Mouse (Mus musculus): ENCODE data around the gene Il1b. TPM values are rescaled to one million over a fixed set of nuclear protein-coding genes. Genes with fewer than 3 reads are reported as not detected.

Gene Il1b
- total and polyA plus RNA-seq, 3 experiments, result 0.27 to 0.94 (median 0.86) TPM

- intact Hi-C loops (cut with DNase I), result no loop called here
- H3K4me3 ChIP-seq, result no peak overlapping the region
- H3K27ac ChIP-seq, result no peak overlapping the region
- 75% methylated on average over 3 of the region's 3 CpGs for WGBS
- no peak for DNase-seq
- H3K27me3 ChIP-seq (ENCODE audit: control insufficient read depth, insufficient read depth, low read length), result no peaks in the 10 kb centered on the region; the same call in 1 of the 2 replicates
- TF ChIP-seq POLR2A (IDR thresholded peaks at IDR 0.05; ENCODE audit: insufficient read depth, low read depth, low read length) (no peak), EP300 (IDR thresholded peaks at IDR 0.05; ENCODE audit: insufficient read depth, low read depth, low read length) (no peak), CTCF (IDR thresholded peaks at IDR 0.05) (no peak)
- H3K4me1 ChIP-seq (ENCODE audit: control insufficient read depth, insufficient read depth, low read length), result no peaks in the 10 kb centered on the region
- no peaks in the 10 kb centered on the region for H3K36me3 ChIP-seq (ENCODE audit: control insufficient read depth, insufficient read depth, low read length)
- no peak overlapping the region for H3K9ac ChIP-seq (ENCODE audit: low read depth, low read length)
- H3K79me2 ChIP-seq (replicated peaks; ENCODE audit: control insufficient read depth, insufficient read depth, low read length), result no peaks in the 10 kb centered on the region
Observed at GRCm38 (mm10) chr2:129398176-129398575, 27.2 kb upstream of the Il1b start.

GRCm38 (mm10) chr2:129393524-129393923, 22.6 kb upstream of the Il1b start:
- no peaks in the 10 kb centered on the region for H3K79me2 ChIP-seq (replicated peaks; ENCODE audit: control insufficient read depth, insufficient read depth, low read length)
- no peak overlapping the region for H3K9ac ChIP-seq (ENCODE audit: low read depth, low read length)
- DNase-seq, result peak in 1 of 2 experiments; percentile 19
- H3K27me3 ChIP-seq (ENCODE audit: control insufficient read depth, insufficient read depth, low read length), result no peaks in the 10 kb centered on the region
- H3K36me3 ChIP-seq (ENCODE audit: control insufficient read depth, insufficient read depth, low read length), result no peaks in the 10 kb centered on the region
- H3K4me3 ChIP-seq, result no peak overlapping the region
- intact Hi-C loops (cut with DNase I), result loop anchor here (5.0 kb wide), 1 partner anchor 96 kb away; the partner anchor contains the start of gene Ckap2l
- H3K27ac ChIP-seq, result no peak overlapping the region
- H3K4me1 ChIP-seq (ENCODE audit: control insufficient read depth, insufficient read depth, low read length), result no peaks in the 10 kb centered on the region; the same call in 1 of the 2 replicates
- WGBS, result 27% methylated on average over 6 of the region's 6 CpGs
- TF ChIP-seq CTCF (IDR thresholded peaks at IDR 0.05) (peak; percentile 66), EP300 (IDR thresholded peaks at IDR 0.05; ENCODE audit: insufficient read depth, low read depth, low read length) (no peak)

- Histone ChIP-seq H3K9ac (ENCODE audit: low read depth, low read length) (no peak overlapping the region), H3K4me1 (ENCODE audit: control insufficient read depth, insufficient read depth, low read length) (no peaks in the 10 kb centered on the region; the same call in 1 of the 2 replicates), H3K27me3 (ENCODE audit: control insufficient read depth, insufficient read depth, low read length) (no peaks in the 10 kb centered on the region), H3K36me3 (ENCODE audit: control insufficient read depth, insufficient read depth, low read length) (no peaks in the 10 kb centered on the region), H3K4me3 (no peak overlapping the region), H3K27ac (no peak overlapping the region), H3K79me2 (replicated peaks; ENCODE audit: control insufficient read depth, insufficient read depth, low read length) (no peaks in the 10 kb centered on the region)
- 88% methylated on average over 5 of the region's 5 CpGs for WGBS
- no peak for DNase-seq
- TF ChIP-seq POLR2A (IDR thresholded peaks at IDR 0.05; ENCODE audit: insufficient read depth, low read depth, low read length) (no peak), EP300 (IDR thresholded peaks at IDR 0.05; ENCODE audit: insufficient read depth, low read depth, low read length) (no peak), CTCF (IDR thresholded peaks at IDR 0.05) (no peak)
- intact Hi-C loops (cut with DNase I), result loop anchor here (5.0 kb wide), 1 partner anchor 93 kb away; the partner anchor contains the start of gene Ckap2l
Observed at GRCm38 (mm10) chr2:129390161-129390560, 19.2 kb upstream of the Il1b start.

GRCm38 (mm10) chr2:129389323-129389722, 18.4 kb upstream of the Il1b start:
- Histone ChIP-seq H3K36me3 (ENCODE audit: control insufficient read depth, insufficient read depth, low read length) (no peaks in the 10 kb centered on the region), H3K27ac (peak overlapping the region; percentile 8; the same call in 1 of the 2 replicates), H3K27me3 (ENCODE audit: control insufficient read depth, insufficient read depth, low read length) (no peaks in the 10 kb centered on the region), H3K79me2 (replicated peaks; ENCODE audit: control insufficient read depth, insufficient read depth, low read length) (no peaks in the 10 kb centered on the region), H3K4me1 (ENCODE audit: control insufficient read depth, insufficient read depth, low read length) (peaks cover 2% of the 10 kb centered on the region), H3K9ac (ENCODE audit: low read depth, low read length) (no peak overlapping the region), H3K4me3 (no peak overlapping the region)
- intact Hi-C loops (cut with DNase I), result no loop called here
- TF ChIP-seq CTCF (IDR thresholded peaks at IDR 0.05) (no peak), EP300 (IDR thresholded peaks at IDR 0.05; ENCODE audit: insufficient read depth, low read depth, low read length) (no peak), POLR2A (IDR thresholded peaks at IDR 0.05; ENCODE audit: insufficient read depth, low read depth, low read length) (no peak)
- 33% methylated on average over 2 of the region's 2 CpGs for WGBS
- no peak for DNase-seq

- Histone ChIP-seq H3K4me3 (no peak overlapping the region), H3K36me3 (ENCODE audit: control insufficient read depth, insufficient read depth, low read length) (peaks cover 3% of the 10 kb centered on the region; the same call in 1 of the 2 replicates), H3K9ac (ENCODE audit: low read depth, low read length) (no peak overlapping the region), H3K27me3 (ENCODE audit: control insufficient read depth, insufficient read depth, low read length) (no peaks in the 10 kb centered on the region), H3K4me1 (ENCODE audit: control insufficient read depth, insufficient read depth, low read length) (peaks cover 5% of the 10 kb centered on the region), H3K79me2 (replicated peaks; ENCODE audit: control insufficient read depth, insufficient read depth, low read length) (no peaks in the 10 kb centered on the region), H3K27ac (no peak overlapping the region)
- WGBS, result 70% methylated on average over 3 of the region's 3 CpGs
- intact Hi-C loops (cut with DNase I), result no loop called here
- DNase-seq, result no peak
- TF ChIP-seq EP300 (IDR thresholded peaks at IDR 0.05; ENCODE audit: insufficient read depth, low read depth, low read length) (no peak), POLR2A (IDR thresholded peaks at IDR 0.05; ENCODE audit: insufficient read depth, low read depth, low read length) (no peak), CTCF (IDR thresholded peaks at IDR 0.05) (no peak)
Observed at GRCm38 (mm10) chr2:129385331-129385730, 14.4 kb upstream of the Il1b start.

- H3K27me3 ChIP-seq (ENCODE audit: control insufficient read depth, insufficient read depth, low read length), result no peaks in the 10 kb centered on the region
- H3K4me1 ChIP-seq (ENCODE audit: control insufficient read depth, insufficient read depth, low read length), result peaks cover 5% of the 10 kb centered on the region
- WGBS, result 51% methylated on average over 8 of the region's 8 CpGs
- H3K9ac ChIP-seq (ENCODE audit: low read depth, low read length), result no peak overlapping the region
- peak overlapping the region; percentile 75 for H3K27ac ChIP-seq
- H3K4me3 ChIP-seq, result no peak overlapping the region
- intact Hi-C loops (cut with DNase I), result no loop called here
- TF ChIP-seq EP300 (IDR thresholded peaks at IDR 0.05; ENCODE audit: insufficient read depth, low read depth, low read length), result no peak
- TF ChIP-seq POLR2A (IDR thresholded peaks at IDR 0.05; ENCODE audit: insufficient read depth, low read depth, low read length), result no peak
- H3K36me3 ChIP-seq (ENCODE audit: control insufficient read depth, insufficient read depth, low read length), result peaks cover 3% of the 10 kb centered on the region; the same call in 1 of the 2 replicates
- no peak for DNase-seq
- no peaks in the 10 kb centered on the region for H3K79me2 ChIP-seq (replicated peaks; ENCODE audit: control insufficient read depth, insufficient read depth, low read length)
Observed at GRCm38 (mm10) chr2:129384272-129384660, 13.3 kb upstream of the Il1b start.
